Mouse (Mus musculus) MEL (cell line): ENCODE measurements at regions not wholly inside any gene's neighbourhood (a gene's known extent, or its start where the extent isn't known, plus 50 kb on each side); places are given as distances from the start of the nearest gene placed in this dataset.

ENCODE experiments used
- DNase-seq: peaks from one replicate; pipeline ENCODE4 v3.0.0; 2011; ENCODE audit warnings: low read depth, low spot score
- H3K27ac ChIP-seq: 2 replicates; pipeline ENCODE4 v1.5.1; 2012; ENCODE audit warnings: low read depth, mild to moderate bottlenecking, control low read depth, low read length, moderate library complexity; ENCODE audit not compliant: control insufficient read depth
- H3K27me3 ChIP-seq, 2 experiments: fragments of 150-350 bp in 1 of 2; sonication (generic) in 1 of 2; 2 replicates each; pipeline ENCODE4 v1.6.1; 2012; ENCODE audit warnings: low read length in 2 of 2, mild to moderate bottlenecking in 2 of 2, improper control_type of control experiment in 1 of 2, moderate library complexity in 1 of 2; ENCODE audit not compliant: insufficient read depth in 2 of 2, control insufficient read depth in 1 of 2
- H3K36me3 ChIP-seq, 2 experiments: 2 replicates each; pipeline ENCODE4 v1.6.1; 2012 to 2014; ENCODE audit warnings: low read length in 2 of 2, improper control_type of control experiment in 1 of 2, inconsistent platforms in 1 of 2, mild to moderate bottlenecking in 1 of 2; ENCODE audit not compliant: insufficient read depth in 2 of 2, control insufficient read depth in 1 of 2
- H3K4me1 ChIP-seq, 2 experiments: fragments of 150-350 bp in 1 of 2; sonication (generic) in 1 of 2; 2 replicates each; pipeline ENCODE4 v1.6.1; 2012; ENCODE audit warnings: low read length in 2 of 2, improper control_type of control experiment in 1 of 2, mild to moderate bottlenecking in 1 of 2; ENCODE audit not compliant: insufficient read depth in 2 of 2, control insufficient read depth in 1 of 2
- H3K4me3 ChIP-seq, 2 experiments: fragments of 150-350 bp in 1 of 2; sonication (generic) in 1 of 2; 2 replicates each; pipeline ENCODE4 v1.5.1; 2012; ENCODE audit warnings: low read depth in 2 of 2, low read length in 2 of 2, mild to moderate bottlenecking in 2 of 2, moderate library complexity in 2 of 2, control low read depth in 1 of 2, improper control_type of control experiment in 1 of 2; ENCODE audit not compliant: control insufficient read depth in 1 of 2, insufficient read depth in 1 of 2
- H3K79me2 ChIP-seq: 2 replicates; pipeline ENCODE4 v1.6.1; 2012; ENCODE audit warnings: mild to moderate bottlenecking, low read length, moderate library complexity; ENCODE audit not compliant: control insufficient read depth, poor library complexity, insufficient read depth
- H3K9ac ChIP-seq: 2 replicates; pipeline ENCODE4 v1.6.1; 2012; ENCODE audit warnings: low read depth, mild to moderate bottlenecking, control low read depth, low read length, moderate library complexity; ENCODE audit not compliant: control insufficient read depth, poor library complexity, severe bottlenecking
- H3K9me3 ChIP-seq: fragments of 150-350 bp; sonication (generic); replicated peaks from 2 replicates; pipeline ENCODE4 v1.6.1; 2012; ENCODE audit warnings: mild to moderate bottlenecking, low read length, improper control_type of control experiment, moderate library complexity; ENCODE audit not compliant: insufficient read depth
- BHLHE40 ChIP-seq: IDR thresholded peaks from 2 replicates; pipeline ENCODE4 v1.6.1; 2012; ENCODE audit warnings: low read depth, mild to moderate bottlenecking, inconsistent platforms, low read length, improper control_type of control experiment, borderline replicate concordance
- CTCF ChIP-seq, 3 experiments: IDR thresholded peaks in 2 of 3; conservative IDR thresholded peaks in 1 of 3; 2 replicates each; pipeline ENCODE4 v1.5.1; 2011 to 2012; ENCODE audit warnings: low read length in 3 of 3, low read depth in 2 of 3, mild to moderate bottlenecking in 2 of 3, improper control_type of control experiment in 1 of 3, inconsistent platforms in 1 of 3, mixed read lengths in 1 of 3, moderate library complexity in 1 of 3; ENCODE audit not compliant: control insufficient read depth in 1 of 3, insufficient read depth in 1 of 3, poor library complexity in 1 of 3, severe bottlenecking in 1 of 3
- GATA1 ChIP-seq: IDR thresholded peaks from 2 replicates; pipeline ENCODE4 v1.6.1; 2011; ENCODE audit warnings: low read depth, low read length, improper control_type of control experiment
- JUND ChIP-seq: IDR thresholded peaks from 2 replicates; pipeline ENCODE4 v1.6.1; 2011; ENCODE audit warnings: low read depth, mild to moderate bottlenecking, improper control_type of control experiment, low read length
- MAFK ChIP-seq: IDR thresholded peaks from 2 replicates; pipeline ENCODE4 v1.6.1; 2011; ENCODE audit warnings: low read depth, mild to moderate bottlenecking, low read length, improper control_type of control experiment, borderline replicate concordance
- MEF2A ChIP-seq: IDR thresholded peaks from 2 replicates; pipeline ENCODE4 v1.6.1; 2014; ENCODE audit warnings: low read depth, mild to moderate bottlenecking, inconsistent platforms, low read length, improper control_type of control experiment; ENCODE audit not compliant: poor library complexity, insufficient replicate concordance, severe bottlenecking; ENCODE audit errors: extremely low read depth
- MXI1 ChIP-seq: IDR thresholded peaks from 2 replicates; pipeline ENCODE4 v1.6.1; 2011; ENCODE audit warnings: mild to moderate bottlenecking, low read depth, low read length, improper control_type of control experiment
- NELFE ChIP-seq: IDR thresholded peaks from 2 replicates; pipeline ENCODE4 v1.6.1; 2011; ENCODE audit warnings: low read depth, low read length, improper control_type of control experiment
- POLR2A ChIP-seq, 2 experiments: IDR thresholded peaks; 2 replicates each; pipeline ENCODE4 v1.6.1; 2011 to 2012; ENCODE audit warnings: low read length in 2 of 2, mild to moderate bottlenecking in 2 of 2, control low read depth in 1 of 2, improper control_type of control experiment in 1 of 2, low read depth in 1 of 2, moderate library complexity in 1 of 2; ENCODE audit not compliant: control insufficient read depth in 1 of 2, insufficient read depth in 1 of 2, poor library complexity in 1 of 2
- RCOR1 ChIP-seq: IDR thresholded peaks from 2 replicates; pipeline ENCODE4 v1.6.1; 2012; ENCODE audit warnings: low read depth, mild to moderate bottlenecking, inconsistent platforms, low read length, improper control_type of control experiment
- SIN3A ChIP-seq: IDR thresholded peaks from 2 replicates; pipeline ENCODE4 v1.6.1; 2012; ENCODE audit warnings: low read length, improper control_type of control experiment, inconsistent platforms
- TAL1 ChIP-seq: IDR thresholded peaks from 2 replicates; pipeline ENCODE4 v1.6.1; 2012; ENCODE audit warnings: mild to moderate bottlenecking, inconsistent platforms, low read length, moderate library complexity, mixed read lengths
- TBP ChIP-seq: IDR thresholded peaks from 2 replicates; pipeline ENCODE4 v1.8.0; 2011; ENCODE audit warnings: low read depth, low read length, improper control_type of control experiment
- TCF12 ChIP-seq: IDR thresholded peaks from 2 replicates; pipeline ENCODE4 v1.6.1; 2014; ENCODE audit warnings: low read depth, mild to moderate bottlenecking, inconsistent platforms, low read length, improper control_type of control experiment, moderate library complexity
- USF1 ChIP-seq: IDR thresholded peaks from 2 replicates; pipeline ENCODE4 v1.6.1; 2014; ENCODE audit warnings: low read depth, mild to moderate bottlenecking, inconsistent platforms, low read length, improper control_type of control experiment, moderate library complexity
- USF2 ChIP-seq, 2 experiments: IDR thresholded peaks; 2 replicates each; pipeline ENCODE4 v1.6.1; 2011 to 2012; ENCODE audit warnings: improper control_type of control experiment in 2 of 2, low read length in 2 of 2, borderline replicate concordance in 1 of 2, inconsistent platforms in 1 of 2, low read depth in 1 of 2, mild to moderate bottlenecking in 1 of 2; ENCODE audit not compliant: insufficient read depth in 1 of 2
- ZC3H11A ChIP-seq: IDR thresholded peaks from 2 replicates; pipeline ENCODE4 v1.6.1; 2012; ENCODE audit warnings: low read depth, mild to moderate bottlenecking, inconsistent platforms, low read length, improper control_type of control experiment
- ZKSCAN1 ChIP-seq: IDR thresholded peaks from 2 replicates; pipeline ENCODE4 v1.6.1; 2012; ENCODE audit warnings: low read depth, mild to moderate bottlenecking, inconsistent platforms, low read length, improper control_type of control experiment, moderate library complexity

GRCm38 (mm10) chr6:18578501-18578900 lies 63.9 kb upstream of the Cttnbp2 start:
- TF ChIP-seq RCOR1 (no peak), MAFK (no peak), JUND (no peak), ZC3H11A (no peak), BHLHE40 (no peak), USF1 (no peak), ZKSCAN1 (no peak), TCF12 (no peak), NELFE (no peak), GATA1 (no peak), TBP (no peak), SIN3A (no peak), MXI1 (no peak), TAL1 (no peak), USF2 (IDR thresholded peaks at IDR 0.05; ENCODE audit: borderline replicate concordance in 1 of 2, insufficient read depth in 1 of 2, low read depth in 1 of 2, low read length in 2 of 2) (no peak), MEF2A (no peak), POLR2A (IDR thresholded peaks at IDR 0.05; ENCODE audit: control insufficient read depth in 1 of 2, insufficient read depth in 1 of 2, low read depth in 1 of 2, low read length in 2 of 2, poor library complexity in 1 of 2) (no peak)
- Histone ChIP-seq H3K27me3 (no peaks in the 10 kb centered on the region), H3K79me2 (no peaks in the 10 kb centered on the region), H3K36me3 (no peaks in the 10 kb centered on the region), H3K27ac (no peak overlapping the region), H3K9ac (no peak overlapping the region), H3K4me1 (no peaks in the 10 kb centered on the region), H3K9me3 (no peaks in the 10 kb centered on the region), H3K4me3 (no peak overlapping the region)
- DNase-seq, result no peak

GRCm38 (mm10) chr6:18589436-18589835 lies 74.8 kb upstream of the Cttnbp2 start:
- Histone ChIP-seq H3K27ac (no peak overlapping the region), H3K79me2 (no peaks in the 10 kb centered on the region), H3K27me3 (peaks cover 0 to 2% of the 10 kb centered on the region in 2 experiments; a peak in 1 of 4 replicates), H3K9ac (no peak overlapping the region), H3K4me3 (no peak overlapping the region), H3K4me1 (no peaks in the 10 kb centered on the region), H3K36me3 (no peaks in the 10 kb centered on the region), H3K9me3 (no peaks in the 10 kb centered on the region)
- no peak for TF ChIP-seq ZKSCAN1
- no peak for TF ChIP-seq CTCF (IDR thresholded peaks at IDR 0.05 in 2 of 3, conservative IDR thresholded peaks at IDR 0.05 in 1 of 3; ENCODE audit: control insufficient read depth in 1 of 3, insufficient read depth in 1 of 3, low read depth in 2 of 3, low read length in 3 of 3, poor library complexity in 1 of 3, severe bottlenecking in 1 of 3)
- no peak for DNase-seq
